Mouse (Mus musculus) midbrain, embryonic 14.5 days (tissue): ENCODE results near the gene Mis18bp1. TPM values are rescaled to one million over a fixed set of nuclear protein-coding genes. Genes with fewer than 3 reads are reported as not detected.
"Not testable (repeated sequence)": the region's sequence is repeated elsewhere in the genome, so short reads cannot be mapped to it uniquely, and the experiment has no call there.

Experiments used
- ATAC-seq: fragments of 200-750 bp; cut with Nextera tagmentation; 2 replicates; pipeline ENCODE4 v1.8.0; 2017; ENCODE audit warnings: moderate number of reproducible peaks, moderate library complexity; ENCODE audit not compliant: low FRiP score, low TSS enrichment
- DNase-seq: peaks from one replicate; pipeline ENCODE4 v3.0.0-alpha.2; 2015
- H3K27ac ChIP-seq: fragments of 300-500 bp; sonication (generic); replicated peaks from 2 replicates; pipeline ENCODE4 v1.5.1; 2014; ENCODE audit warnings: mild to moderate bottlenecking, low read depth, low read length, moderate library complexity
- H3K27me3 ChIP-seq: fragments of 300-500 bp; sonication (generic); 2 replicates; pipeline ENCODE4 v1.6.1; 2014; ENCODE audit warnings: low read length, control low read depth, mixed read lengths; ENCODE audit not compliant: control insufficient read depth, insufficient read depth
- H3K36me3 ChIP-seq: fragments of 300-500 bp; sonication (generic); 2 replicates; pipeline ENCODE4 v1.6.1; 2014; ENCODE audit warnings: low read length, control low read depth; ENCODE audit not compliant: control insufficient read depth, insufficient read depth
- H3K4me1 ChIP-seq: fragments of 300-500 bp; sonication (generic); 2 replicates; pipeline ENCODE4 v1.6.1; 2014; ENCODE audit warnings: mild to moderate bottlenecking, antibody characterized with exemption, low read length, control low read depth; ENCODE audit not compliant: control insufficient read depth, insufficient read depth
- H3K4me2 ChIP-seq: fragments of 300-500 bp; sonication (generic); 2 replicates; pipeline ENCODE4 v1.6.1; 2014; ENCODE audit warnings: mild to moderate bottlenecking, low read length, moderate library complexity
- H3K4me3 ChIP-seq: fragments of 300-500 bp; sonication (generic); replicated peaks from 2 replicates; pipeline ENCODE4 v1.5.1; 2014; ENCODE audit warnings: low read depth, low read length
- H3K9ac ChIP-seq: fragments of 300-500 bp; sonication (generic); replicated peaks from 2 replicates; pipeline ENCODE4 v1.6.1; 2014; ENCODE audit warnings: mild to moderate bottlenecking, low read length, moderate library complexity
- H3K9me3 ChIP-seq: fragments of 300-500 bp; sonication (generic); 2 replicates; pipeline ENCODE4 v1.6.1; 2016; ENCODE audit warnings: low read length, control low read depth, mixed read lengths; ENCODE audit not compliant: control insufficient read depth
- WGBS: fragments of 180-500 bp; shearing (Covaris S2); extraction: QIAGEN DNeasy Blood & Tissue Kit; methylation state at CpG from one replicate; pipeline ENCODE4 v1.1.7; 2014; 5-methylcytosine and 5-hydroxymethylcytosine counted together
- polyA plus RNA-seq: library from polyadenylated mRNA; unstranded; fragments of >200 nt; fragmentation: Nextera tagmentation; extraction: Ambion mirVana; gene quantifications from 2 replicates; pipeline ENCODE4 v1.2.1, GENCODE M21; 2014

Gene Mis18bp1
- polyA plus RNA-seq, 1 experiment from 2014 or later: 16.6 TPM

GRCm38 (mm10) chr12:65172959-65173358, 555 bp upstream of the Mis18bp1 start:
- H3K9me3 ChIP-seq, DNase-seq, H3K4me1 ChIP-seq, H3K9ac ChIP-seq, H3K27me3 ChIP-seq, H3K36me3 ChIP-seq: not testable (repeated sequence)
- 31% methylated on average over 8 of the region's 8 CpGs for WGBS
- peak; percentile 44 for ATAC-seq
- peak overlapping the region; percentile 72 for H3K4me3 ChIP-seq
- H3K27ac ChIP-seq: peak overlapping the region; percentile 91
- peak overlapping the region; percentile 75 for H3K4me2 ChIP-seq

- not testable (repeated sequence) for ATAC-seq, H3K4me3 ChIP-seq, H3K36me3 ChIP-seq, H3K9me3 ChIP-seq, H3K4me2 ChIP-seq, DNase-seq, H3K27ac ChIP-seq, H3K9ac ChIP-seq, H3K27me3 ChIP-seq, H3K4me1 ChIP-seq
- WGBS: 98% methylated on average over 4 of the region's 4 CpGs
Measured at GRCm38 (mm10) chr12:65136121-65136520, 36.3 kb downstream of the Mis18bp1 start.

GRCm38 (mm10) chr12:65119451-65119850, 53.0 kb downstream of the Mis18bp1 start:
- DNase-seq: no peak
- no peak for ATAC-seq
- Histone ChIP-seq H3K27me3 (no peaks in the 10 kb centered on the region), H3K4me1 (no peaks in the 10 kb centered on the region), H3K27ac (no peak overlapping the region), H3K4me2 (no peak overlapping the region), H3K9me3 (no peaks in the 10 kb centered on the region), H3K9ac (no peak overlapping the region), H3K4me3 (no peak overlapping the region), H3K36me3 (peaks cover 64% of the 10 kb centered on the region)
- WGBS: 94% methylated on average over 5 of the region's 5 CpGs

GRCm38 (mm10) chr12:65118968-65119367, 53.4 kb downstream of the Mis18bp1 start:
- Histone ChIP-seq H3K27me3 (no peaks in the 10 kb centered on the region), H3K9me3 (no peaks in the 10 kb centered on the region), H3K4me2 (no peak overlapping the region), H3K36me3 (peaks cover 62% of the 10 kb centered on the region), H3K27ac (no peak overlapping the region), H3K4me3 (no peak overlapping the region), H3K4me1 (no peaks in the 10 kb centered on the region), H3K9ac (no peak overlapping the region)
- ATAC-seq (no peak), DNase-seq (no peak)
- 77% methylated on average over 7 of the region's 7 CpGs for WGBS

- H3K4me1 ChIP-seq, H3K4me2 ChIP-seq, ATAC-seq, H3K27ac ChIP-seq, H3K27me3 ChIP-seq, H3K9ac ChIP-seq, H3K9me3 ChIP-seq, H3K4me3 ChIP-seq, DNase-seq: not testable (repeated sequence)
- peaks cover 32% of the 10 kb centered on the region for H3K36me3 ChIP-seq
- WGBS: 92% methylated on average over 3 of the region's 3 CpGs
Measured at GRCm38 (mm10) chr12:65114978-65115377, 57.4 kb downstream of the Mis18bp1 start.

- ATAC-seq (no peak), DNase-seq (no peak)
- no peaks in the 10 kb centered on the region for H3K9me3 ChIP-seq
- no peaks in the 10 kb centered on the region for H3K4me1 ChIP-seq
- no peak overlapping the region for H3K9ac ChIP-seq
- no peak overlapping the region for H3K27ac ChIP-seq
- H3K36me3 ChIP-seq: peaks cover 26% of the 10 kb centered on the region
- H3K4me2 ChIP-seq: no peak overlapping the region
- H3K4me3 ChIP-seq: no peak overlapping the region
- H3K27me3 ChIP-seq: no peaks in the 10 kb centered on the region
- 94% methylated on average over 4 of the region's 4 CpGs for WGBS
Measured at GRCm38 (mm10) chr12:65113925-65114324, 58.5 kb downstream of the Mis18bp1 start.

GRCm38 (mm10) chr12:65112811-65113210, 59.6 kb downstream of the Mis18bp1 start:
- Histone ChIP-seq H3K27ac (no peak overlapping the region), H3K4me2 (no peak overlapping the region), H3K9ac (no peak overlapping the region), H3K4me1 (no peaks in the 10 kb centered on the region), H3K36me3 (peaks cover 20% of the 10 kb centered on the region), H3K4me3 (no peak overlapping the region), H3K27me3 (no peaks in the 10 kb centered on the region), H3K9me3 (no peaks in the 10 kb centered on the region)
- DNase-seq: no peak
- ATAC-seq: no peak
- WGBS: 97% methylated on average over 1 of the region's 1 CpGs

GRCm38 (mm10) chr12:65111503-65111902, 60.9 kb downstream of the Mis18bp1 start:
- Histone ChIP-seq H3K4me1 (no peaks in the 10 kb centered on the region), H3K27me3 (no peaks in the 10 kb centered on the region), H3K36me3 (peaks cover 22% of the 10 kb centered on the region), H3K9me3 (no peaks in the 10 kb centered on the region), H3K9ac (no peak overlapping the region), H3K4me3 (no peak overlapping the region), H3K27ac (no peak overlapping the region), H3K4me2 (no peak overlapping the region)
- DNase-seq (no peak), ATAC-seq (no peak)
- WGBS: 87% methylated on average over 3 of the region's 3 CpGs

GRCm38 (mm10) chr12:65108746-65109145, 63.7 kb downstream of the Mis18bp1 start:
- Histone ChIP-seq H3K9ac (no peak overlapping the region), H3K4me3 (no peak overlapping the region), H3K27me3 (no peaks in the 10 kb centered on the region), H3K9me3 (no peaks in the 10 kb centered on the region), H3K36me3 (peaks cover 30% of the 10 kb centered on the region), H3K4me2 (no peak overlapping the region), H3K4me1 (no peaks in the 10 kb centered on the region), H3K27ac (no peak overlapping the region)
- ATAC-seq (no peak), DNase-seq (no peak)
- WGBS: 73% methylated on average over 1 of the region's 1 CpGs
